In genomic region chr8:71475702-71476075, GRCm38 (mm10) we compare ENCODE assay signal across 8 mouse cellular contexts. TPM values are rescaled to one million over a fixed set of nuclear protein-coding genes. Genes with fewer than 3 reads are reported as not detected.
DNase-seq lines count a peak whose midpoint lies in the region; ATAC-seq and TF ChIP-seq lines count a peak whose summit lies in the region.

No protein-coding gene starts in this region.

- peak overlapping the region; percentile 80; the same call in 1 of the 2 replicates for H3K4me3 ChIP-seq in G1E (ENCODE audit: low read depth, low read length)
- peak overlapping the region; percentile 66 for H3K4me3 ChIP-seq in heart, postnatal 0 days (ENCODE audit: low read depth, low read length)
- H3K4me3 ChIP-seq in midbrain, embryonic 12.5 days = peak overlapping the region; percentile 60

- peak overlapping the region; percentile 73; the same call in 1 of the 2 replicates for H3K9ac ChIP-seq in heart, postnatal 0 days (replicated peaks; ENCODE audit: low read depth, low read length)
- peak overlapping the region; percentile 72; the same call in 1 of the 2 replicates for H3K9ac ChIP-seq in midbrain, embryonic 12.5 days (replicated peaks)

- no peaks in the 10 kb centered on the region for H3K9me3 ChIP-seq in G1E (replicated peaks)
- H3K9me3 ChIP-seq in heart, postnatal 0 days (replicated peaks; ENCODE audit: control insufficient read depth, low read length) = no peaks in the 10 kb centered on the region
- H3K9me3 ChIP-seq in midbrain, embryonic 12.5 days = no peaks in the 10 kb centered on the region

- H3K4me2 ChIP-seq in heart, postnatal 0 days (ENCODE audit: low read depth, low read length) = peak overlapping the region; percentile 92
- H3K4me2 ChIP-seq in midbrain, embryonic 12.5 days (replicated peaks) = peak overlapping the region; percentile 87

- peak overlapping the region; percentile 87 for H3K27ac ChIP-seq in heart, postnatal 0 days (ENCODE audit: low read depth)
- peak overlapping the region; percentile 90 for H3K27ac ChIP-seq in midbrain, embryonic 12.5 days (replicated peaks)

- peaks cover 51% of the 10 kb centered on the region for H3K36me3 ChIP-seq in G1E (replicated peaks)
- H3K36me3 ChIP-seq in heart, postnatal 0 days (replicated peaks; ENCODE audit: control insufficient read depth, insufficient read depth, low read length) = peaks cover 46% of the 10 kb centered on the region
- peaks cover 70% of the 10 kb centered on the region for H3K36me3 ChIP-seq in midbrain, embryonic 12.5 days

- ATAC-seq in G1E (ENCODE audit: extremely low read depth, insufficient number of reproducible peaks, low FRiP score, poor library complexity, severe bottlenecking) = no peak
- ATAC-seq in heart, postnatal 0 days (ENCODE audit: insufficient read depth, low read depth) = no peak
- ATAC-seq in midbrain, embryonic 12.5 days (ENCODE audit: low FRiP score, low read depth) = no peak

- peak; percentile 95 for DNase-seq in heart, adult 11 months
- no peak for DNase-seq in heart, adult 9 months (ENCODE audit: low spot score in 2 of 2)
- DNase-seq in G1E (ENCODE audit: low spot score) = no peak
- no peak for DNase-seq in heart, postnatal 0 days (ENCODE audit: low spot score)
- no peak for DNase-seq in thymus, postnatal 36 days
- no peak for DNase-seq in embryo, embryonic 10 days (ENCODE audit: low spot score)
- no peak for DNase-seq in thymus, adult 18-20 months

- no peak for TF ChIP-seq CTCF in G1E (IDR thresholded peaks at IDR 0.05; ENCODE audit: low read depth, low read length)
- no peak for TF ChIP-seq CTCF in heart, postnatal 0 days (IDR thresholded peaks at IDR 0.05; ENCODE audit: low read depth)

- no peak for TF ChIP-seq EP300 in heart, postnatal 0 days (IDR thresholded peaks at IDR 0.05; ENCODE audit: low read depth)

- H3K4me1 ChIP-seq in G1E (ENCODE audit: insufficient read depth, low read depth, low read length) = peaks cover 47% of the 10 kb centered on the region
- H3K4me1 ChIP-seq in heart, postnatal 0 days (ENCODE audit: control insufficient read depth, insufficient read depth) = 0 out of 2 replicates have a peak, but pooled peaks cover 4% of the 10 kb centered on the region
- peaks cover 21% of the 10 kb centered on the region for H3K4me1 ChIP-seq in midbrain, embryonic 12.5 days

- WGBS in heart, postnatal 0 days = 26% methylated on average over 4 of the region's 4 CpGs
- 28% methylated on average over 4 of the region's 4 CpGs for WGBS in midbrain, embryonic 12.5 days

- H3K27me3 ChIP-seq in G1E (ENCODE audit: insufficient read depth, low read length) = peaks cover 11% of the 10 kb centered on the region; the same call in 1 of the 2 replicates
- H3K27me3 ChIP-seq in heart, postnatal 0 days (ENCODE audit: control insufficient read depth, insufficient read depth, low read length) = no peaks in the 10 kb centered on the region
- peaks cover 10% of the 10 kb centered on the region for H3K27me3 ChIP-seq in midbrain, embryonic 12.5 days

RNA-seq across cellular contexts. Expression of gene Dda1, which starts 6.7 kb away (rescaled TPM):
- total RNA-seq in G1E (2014; fragmentation: Nextera tagmentation) = 51.9 and 56.2 TPM in 2 replicates
- 16.2 and 19.6 TPM in 2 replicates for total RNA-seq in G1E (2017)
- polyA plus RNA-seq in G1E (2012) = 209 and 288 TPM in 2 replicates
- total RNA-seq in heart, postnatal 0 days (2014; rRNA removed; ENCODE audit: low replicate concordance) = 73.5 and 89.9 TPM in 2 replicates
- polyA plus RNA-seq in heart, postnatal 0 days (2015; fragmentation: Nextera tagmentation; extraction: Ambion mirVana) = 62.7 and 66.4 TPM in 2 replicates
- 145 and 152 TPM in 2 replicates for polyA plus RNA-seq in midbrain, embryonic 12.5 days (2016; fragmentation: Nextera tagmentation; extraction: Ambion mirVana)

RNA-seq across cellular contexts. Expression of gene Ano8, which starts 10.1 kb away (rescaled TPM):
- 0.97 and 1.1 TPM in 2 replicates for total RNA-seq in G1E (2014; fragmentation: Nextera tagmentation)
- 2.1 and 2.5 TPM in 2 replicates for total RNA-seq in G1E (2017)
- polyA plus RNA-seq in G1E (2012) = 1.4 and 1.5 TPM in 2 replicates
- total RNA-seq in heart, postnatal 0 days (2014; rRNA removed; ENCODE audit: low replicate concordance) = 10.8 and 15.0 TPM in 2 replicates
- 0.74 and 0.93 TPM in 2 replicates for polyA plus RNA-seq in heart, postnatal 0 days (2015; fragmentation: Nextera tagmentation; extraction: Ambion mirVana)
- polyA plus RNA-seq in midbrain, embryonic 12.5 days (2016; fragmentation: Nextera tagmentation; extraction: Ambion mirVana) = 14.2 and 18.7 TPM in 2 replicates

RNA-seq across cellular contexts. Expression of gene Mrpl34, which starts 10.9 kb away (rescaled TPM):
- total RNA-seq in G1E (2014; fragmentation: Nextera tagmentation) = 42.0 and 65.5 TPM in 2 replicates
- total RNA-seq in G1E (2017) = 68.2 and 74.9 TPM in 2 replicates
- polyA plus RNA-seq in G1E (2012) = 149 and 161 TPM in 2 replicates
- total RNA-seq in heart, postnatal 0 days (2014; rRNA removed; ENCODE audit: low replicate concordance) = 169 and 188 TPM in 2 replicates
- 284 and 320 TPM in 2 replicates for polyA plus RNA-seq in heart, postnatal 0 days (2015; fragmentation: Nextera tagmentation; extraction: Ambion mirVana)
- polyA plus RNA-seq in midbrain, embryonic 12.5 days (2016; fragmentation: Nextera tagmentation; extraction: Ambion mirVana) = 235 and 245 TPM in 2 replicates

RNA-seq across cellular contexts. Expression of gene Gtpbp3, which starts 12.2 kb away (rescaled TPM):
- total RNA-seq in G1E (2014; fragmentation: Nextera tagmentation) (5.8 and 6.4 TPM in 2 replicates), G1E (2017) (14.6 and 18.2 TPM in 2 replicates)
- 26.1 and 33.3 TPM in 2 replicates for polyA plus RNA-seq in G1E (2012)
- 21.1 and 36.7 TPM in 2 replicates for total RNA-seq in heart, postnatal 0 days (2014; rRNA removed; ENCODE audit: low replicate concordance)
- 10.3 and 11.3 TPM in 2 replicates for polyA plus RNA-seq in heart, postnatal 0 days (2015; fragmentation: Nextera tagmentation; extraction: Ambion mirVana)
- 15.5 and 18.3 TPM in 2 replicates for polyA plus RNA-seq in midbrain, embryonic 12.5 days (2016; fragmentation: Nextera tagmentation; extraction: Ambion mirVana)

RNA-seq across cellular contexts. Expression of gene Abhd8, which starts 12.2 kb away (rescaled TPM):
- 2.6 and 3.9 TPM in 2 replicates for total RNA-seq in G1E (2014; fragmentation: Nextera tagmentation)
- 4.5 and 5.0 TPM in 2 replicates for total RNA-seq in G1E (2017)
- polyA plus RNA-seq in G1E (2012) = 17.0 and 20.9 TPM in 2 replicates
- 57.7 and 69.8 TPM in 2 replicates for total RNA-seq in heart, postnatal 0 days (2014; rRNA removed; ENCODE audit: low replicate concordance)
- polyA plus RNA-seq in heart, postnatal 0 days (2015; fragmentation: Nextera tagmentation; extraction: Ambion mirVana) = 32.8 and 36.6 TPM in 2 replicates
- polyA plus RNA-seq in midbrain, embryonic 12.5 days (2016; fragmentation: Nextera tagmentation; extraction: Ambion mirVana) = 109 and 111 TPM in 2 replicates
